Mouse (Mus musculus) heart, embryonic 13.5 days (tissue): ENCODE data around the gene Capn9. TPM values are rescaled to one million over a fixed set of nuclear protein-coding genes. Genes with fewer than 3 reads are reported as not detected.

Experiments
- ATAC-seq: fragments of 200-750 bp; cut with Nextera tagmentation; 2 replicates; pipeline ENCODE4 v1.8.0; 2017; ENCODE audit warnings: moderate TSS enrichment; ENCODE audit not compliant: insufficient number of reproducible peaks, low FRiP score, low TSS enrichment; ENCODE audit errors: extremely low read depth
- H3K27ac ChIP-seq: fragments of 300-500 bp; sonication (generic); replicated peaks from 2 replicates; pipeline ENCODE4 v1.5.1; 2015; ENCODE audit warnings: moderate library complexity, mild to moderate bottlenecking, inconsistent platforms
- H3K27me3 ChIP-seq: fragments of 300-500 bp; sonication (generic); replicated peaks from 2 replicates; pipeline ENCODE4 v1.6.1; 2015; ENCODE audit warnings: mild to moderate bottlenecking, inconsistent platforms
- H3K36me3 ChIP-seq: fragments of 300-500 bp; sonication (generic); 2 replicates; pipeline ENCODE4 v1.6.1; 2015; ENCODE audit warnings: mild to moderate bottlenecking, inconsistent platforms
- H3K4me1 ChIP-seq: fragments of 300-500 bp; sonication (generic); 2 replicates; pipeline ENCODE4 v1.6.1; 2015; ENCODE audit warnings: inconsistent platforms
- H3K4me2 ChIP-seq: fragments of 300-500 bp; sonication (generic); 2 replicates; pipeline ENCODE4 v1.6.1; 2015; ENCODE audit warnings: inconsistent platforms, mild to moderate bottlenecking, moderate library complexity
- H3K4me3 ChIP-seq: fragments of 300-500 bp; sonication (generic); 2 replicates; pipeline ENCODE4 v1.5.1; 2015; ENCODE audit warnings: moderate library complexity, mild to moderate bottlenecking, inconsistent platforms
- H3K9ac ChIP-seq: fragments of 300-500 bp; sonication (generic); 2 replicates; pipeline ENCODE4 v1.6.1; 2015; ENCODE audit warnings: inconsistent platforms, mild to moderate bottlenecking, moderate library complexity
- H3K9me3 ChIP-seq: fragments of 300-500 bp; sonication (generic); 2 replicates; pipeline ENCODE4 v1.6.1; 2016; ENCODE audit warnings: inconsistent platforms
- WGBS: fragments of 180-500 bp; shearing (Covaris S2); methylation state at CpG from one replicate; pipeline ENCODE4 v1.1.7; 2015; ENCODE audit warnings: mixed read lengths; 5-methylcytosine and 5-hydroxymethylcytosine counted together
- polyA plus RNA-seq: library from polyadenylated mRNA; unstranded; fragments of >200 nt; fragmentation: Nextera tagmentation; extraction: Ambion mirVana; gene quantifications from 2 replicates; pipeline ENCODE4 v1.2.1, GENCODE M21; 2015

The Capn9 gene
- polyA plus RNA-seq, 1 experiment from 2014 or later, result 0.08 TPM

DNA sequence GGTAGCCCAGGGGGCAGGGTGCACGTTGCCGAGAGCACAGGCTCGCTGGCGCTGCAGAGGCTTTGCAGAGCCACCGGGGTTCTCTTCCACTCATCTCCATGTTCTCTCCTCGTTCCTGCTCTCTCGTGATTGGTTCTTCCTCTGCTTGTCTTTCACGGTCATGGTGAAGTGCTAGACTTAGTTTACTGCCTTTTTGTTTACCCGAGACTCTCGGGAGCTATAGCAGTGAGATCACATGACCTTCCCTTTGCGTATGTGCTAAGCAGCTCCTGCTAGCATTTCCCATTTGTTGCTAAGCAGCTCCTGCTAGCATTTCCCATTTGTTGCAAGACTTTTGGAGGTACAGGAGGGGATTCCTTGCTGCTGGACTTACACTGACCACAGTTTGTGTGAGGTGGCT is 28.6 kb upstream of the Capn9 start:
- peak overlapping the region; percentile 20 for H3K4me2 ChIP-seq
- H3K9me3 ChIP-seq, result no peaks in the 10 kb centered on the region
- no peaks in the 10 kb centered on the region for H3K27me3 ChIP-seq
- H3K36me3 ChIP-seq, result peaks cover 98% of the 10 kb centered on the region
- no peak overlapping the region for H3K9ac ChIP-seq
- no peak overlapping the region for H3K27ac ChIP-seq
- 51% methylated on average over 11 of the region's 11 CpGs for WGBS
- H3K4me3 ChIP-seq, result no peak overlapping the region
- H3K4me1 ChIP-seq, result no peaks in the 10 kb centered on the region
- no peak for ATAC-seq

DNA sequence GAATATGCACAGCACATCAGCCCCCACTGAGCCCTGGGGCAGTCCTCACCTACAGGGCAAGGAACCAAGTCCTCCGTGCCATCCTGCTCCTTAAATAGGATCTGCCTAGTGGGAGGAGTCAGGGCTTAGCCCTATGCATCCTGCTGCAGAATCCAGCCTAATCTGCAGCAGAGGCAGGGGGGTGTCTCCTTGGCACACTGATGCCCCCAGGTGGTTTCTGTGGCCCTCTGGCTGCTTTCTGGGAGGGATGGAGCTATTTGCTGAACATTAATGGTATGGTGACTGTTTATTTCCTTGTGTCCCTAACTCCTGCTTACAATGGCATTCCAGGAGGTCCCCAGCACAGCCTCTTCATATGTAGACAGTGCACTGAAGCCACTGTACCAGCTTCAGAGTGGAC is 27.7 kb upstream of the Capn9 start:
- WGBS, result 63% methylated on average over 1 of the region's 1 CpGs
- Histone ChIP-seq H3K4me3 (no peak overlapping the region), H3K9me3 (no peaks in the 10 kb centered on the region), H3K27ac (no peak overlapping the region), H3K4me2 (no peak overlapping the region), H3K9ac (no peak overlapping the region), H3K4me1 (no peaks in the 10 kb centered on the region), H3K36me3 (peaks cover 97% of the 10 kb centered on the region), H3K27me3 (no peaks in the 10 kb centered on the region)
- no peak for ATAC-seq

DNA sequence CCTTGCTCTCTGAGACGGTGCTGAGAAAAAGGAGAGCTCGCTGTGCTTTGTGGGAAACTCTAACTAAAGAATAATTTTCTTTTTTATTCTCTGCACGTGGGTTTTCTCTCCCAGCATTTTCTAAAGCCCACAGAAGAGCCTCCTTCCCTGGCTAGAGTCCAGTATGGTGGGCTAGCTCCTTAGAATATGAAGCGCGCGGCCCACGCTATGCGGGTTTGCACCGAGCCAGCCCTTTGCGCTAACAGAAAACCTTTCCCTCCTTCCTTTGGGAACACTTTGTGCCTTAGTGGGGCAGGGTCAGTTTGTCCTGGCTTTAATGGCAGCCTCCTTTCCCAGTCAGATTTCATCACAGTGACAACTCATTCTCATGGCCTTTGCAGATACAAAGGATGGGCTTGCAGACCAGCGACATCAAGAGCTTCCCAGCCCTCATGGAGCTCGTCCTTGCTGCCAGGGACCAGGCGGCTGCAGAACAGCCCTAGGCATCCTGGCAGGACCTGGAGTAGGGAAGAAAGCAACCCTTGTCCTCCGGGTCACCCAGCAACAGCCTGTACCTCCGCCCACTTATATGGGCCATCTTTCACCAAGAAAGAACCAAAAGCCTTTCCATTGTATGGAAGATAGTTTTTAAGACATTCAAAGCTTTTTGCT is 24.8 kb upstream of the Capn9 start:
- no peak overlapping the region for H3K27ac ChIP-seq
- WGBS, result 93% methylated on average over 15 of the region's 15 CpGs
- peaks cover 3% of the 10 kb centered on the region for H3K4me1 ChIP-seq
- no peak overlapping the region for H3K4me2 ChIP-seq
- H3K9ac ChIP-seq, result no peak overlapping the region
- no peaks in the 10 kb centered on the region for H3K9me3 ChIP-seq
- ATAC-seq, result no peak
- H3K36me3 ChIP-seq, result peaks cover 68% of the 10 kb centered on the region
- H3K27me3 ChIP-seq, result no peaks in the 10 kb centered on the region
- H3K4me3 ChIP-seq, result no peak overlapping the region

DNA sequence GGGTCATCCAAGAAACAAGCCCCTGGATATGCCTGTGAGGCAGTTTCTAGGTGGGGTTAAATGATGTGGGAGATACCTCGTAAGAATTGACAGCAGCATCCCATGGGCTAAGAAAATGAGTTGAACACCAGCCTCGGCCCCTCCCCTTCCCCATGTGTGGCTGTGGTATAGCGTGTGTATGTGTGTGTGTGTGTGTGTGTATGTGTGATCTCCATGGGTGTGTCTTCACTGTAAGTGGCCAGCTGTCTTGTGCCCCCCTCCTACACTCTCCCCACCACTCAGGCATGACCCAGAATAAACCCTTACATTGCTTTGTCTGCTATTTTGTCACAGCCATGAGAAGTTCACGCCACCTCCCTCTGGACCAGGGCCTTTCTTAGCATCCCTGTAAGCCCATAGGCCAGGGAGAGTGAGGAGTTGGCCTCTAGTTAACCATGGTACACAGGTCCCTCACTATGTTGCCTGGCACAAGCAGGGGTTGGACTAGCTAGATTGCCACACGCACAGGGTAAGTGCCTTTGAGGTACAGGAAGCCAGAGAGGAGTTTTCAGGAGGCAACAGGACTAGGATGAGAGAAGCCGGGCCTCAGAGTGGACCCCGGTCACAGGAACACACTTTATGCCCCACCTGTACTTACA is 20.7 kb upstream of the Capn9 start:
- H3K9ac ChIP-seq, result no peak overlapping the region
- H3K4me3 ChIP-seq, result no peak overlapping the region
- no peaks in the 10 kb centered on the region for H3K9me3 ChIP-seq
- WGBS, result 85% methylated on average over 7 of the region's 7 CpGs
- no peak overlapping the region for H3K27ac ChIP-seq
- ATAC-seq, result no peak
- H3K4me1 ChIP-seq, result peaks cover 16% of the 10 kb centered on the region
- H3K27me3 ChIP-seq, result no peaks in the 10 kb centered on the region
- H3K4me2 ChIP-seq, result no peak overlapping the region
- H3K36me3 ChIP-seq, result peaks cover 28% of the 10 kb centered on the region

DNA sequence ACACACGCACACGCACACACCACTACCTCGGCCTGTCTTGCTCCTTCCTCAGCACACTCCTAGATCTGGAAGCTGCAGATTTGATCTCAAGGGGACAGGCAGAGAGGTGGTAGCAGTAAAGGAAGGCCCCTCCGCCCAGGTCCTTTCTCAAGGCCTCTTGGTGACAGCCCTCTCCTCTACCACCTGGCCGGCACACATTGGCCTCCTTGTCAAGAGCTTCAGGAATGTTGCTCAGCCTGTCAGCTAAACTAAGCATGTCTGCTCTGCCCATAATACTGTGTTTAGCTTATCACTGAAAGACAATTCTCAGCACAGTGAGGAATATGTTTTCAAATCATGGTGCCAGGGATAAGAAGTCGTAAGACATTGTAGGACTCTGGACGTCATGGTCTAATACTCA is 19.7 kb upstream of the Capn9 start:
- H3K9ac ChIP-seq, result no peak overlapping the region
- H3K4me2 ChIP-seq, result no peak overlapping the region
- 69% methylated on average over 7 of the region's 7 CpGs for WGBS
- H3K36me3 ChIP-seq, result peaks cover 19% of the 10 kb centered on the region
- H3K4me1 ChIP-seq, result peaks cover 16% of the 10 kb centered on the region
- no peak overlapping the region for H3K4me3 ChIP-seq
- ATAC-seq, result no peak
- no peaks in the 10 kb centered on the region for H3K27me3 ChIP-seq
- no peaks in the 10 kb centered on the region for H3K9me3 ChIP-seq
- no peak overlapping the region for H3K27ac ChIP-seq

DNA sequence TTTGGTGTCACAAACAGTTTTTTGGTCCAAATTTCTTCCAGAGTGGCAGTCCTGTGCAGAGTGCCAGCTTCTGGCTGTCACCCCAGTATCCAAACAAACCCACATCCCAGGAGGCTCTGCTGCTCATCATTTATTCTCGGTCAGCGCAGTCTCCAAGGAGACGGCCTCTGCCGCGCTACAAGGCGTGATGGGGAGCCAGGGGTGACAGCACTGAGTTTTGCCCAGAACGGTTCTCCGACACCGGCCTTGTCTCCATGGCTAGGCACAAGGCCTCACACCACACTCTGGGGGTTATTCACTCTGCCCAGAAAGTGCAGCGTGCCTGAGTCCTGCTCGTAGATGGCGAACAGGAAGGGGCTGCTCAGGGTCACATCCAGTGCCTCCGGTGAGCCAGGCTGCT is 19.3 kb upstream of the Capn9 start:
- WGBS, result 80% methylated on average over 13 of the region's 13 CpGs
- ATAC-seq, result no peak

DNA sequence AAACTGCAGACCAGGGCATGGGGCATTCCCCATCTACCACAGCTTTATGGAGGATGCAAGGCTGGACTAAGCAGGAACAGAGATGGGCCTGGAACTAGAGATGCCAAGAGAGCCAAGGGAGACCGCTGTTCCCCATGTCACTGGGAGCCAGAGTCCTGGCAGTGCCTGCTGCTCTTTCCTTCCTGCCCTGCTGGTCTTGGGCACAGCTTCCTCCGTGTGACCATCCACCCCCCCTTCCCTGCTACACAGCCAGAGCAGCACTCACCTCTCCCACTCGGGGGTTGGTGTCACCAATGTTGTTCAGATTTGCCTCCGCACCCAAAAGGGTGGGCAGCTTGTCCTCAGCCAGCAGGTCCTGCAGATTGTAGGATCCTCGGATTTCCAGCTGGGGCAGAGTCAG is 18.4 kb upstream of the Capn9 start:
- Histone ChIP-seq H3K27ac (no peak overlapping the region), H3K27me3 (peaks cover 6% of the 10 kb centered on the region; the same call in 1 of the 2 replicates), H3K9ac (no peak overlapping the region), H3K4me2 (no peak overlapping the region), H3K9me3 (no peaks in the 10 kb centered on the region), H3K4me1 (peaks cover 16% of the 10 kb centered on the region), H3K36me3 (peaks cover 6% of the 10 kb centered on the region), H3K4me3 (no peak overlapping the region)
- no peak for ATAC-seq
- WGBS, result 44% methylated on average over 5 of the region's 5 CpGs

More for the DNA sequence above, 19.3 kb upstream of the Capn9 start:
- Histone ChIP-seq H3K36me3 (peaks cover 14% of the 10 kb centered on the region), H3K27ac (no peak overlapping the region), H3K9ac (0 out of 2 replicates have a peak overlapping the region, but pooled peaks have one; percentile 10), H3K4me1 (peaks cover 16% of the 10 kb centered on the region), H3K4me2 (no peak overlapping the region), H3K27me3 (peaks cover 5% of the 10 kb centered on the region; the same call in 1 of the 2 replicates), H3K9me3 (no peaks in the 10 kb centered on the region), H3K4me3 (no peak overlapping the region)

DNA sequence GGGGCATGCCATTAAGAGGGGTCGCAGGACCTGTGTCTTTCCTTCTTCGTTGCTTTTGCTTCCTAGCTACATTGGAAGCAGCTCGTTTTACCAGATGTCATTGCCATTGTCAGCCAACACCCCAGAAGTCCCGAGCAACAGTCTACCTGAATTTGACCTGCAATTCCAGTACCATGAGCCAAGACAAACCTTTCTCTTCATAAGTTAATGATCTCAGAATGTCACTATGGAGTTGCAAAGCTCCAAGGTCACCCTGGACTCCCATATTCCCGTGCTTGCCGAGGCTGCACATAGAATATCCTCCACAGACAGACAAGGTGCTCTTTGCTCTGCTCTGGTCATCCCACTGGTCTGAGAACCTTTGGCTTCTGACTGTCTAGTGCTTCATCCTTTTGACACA is 8.8 kb upstream of the Capn9 start:
- Histone ChIP-seq H3K4me1 (peaks cover 29% of the 10 kb centered on the region), H3K27me3 (peaks cover 32% of the 10 kb centered on the region; the same call in 1 of the 2 replicates), H3K36me3 (no peaks in the 10 kb centered on the region), H3K9me3 (no peaks in the 10 kb centered on the region), H3K27ac (no peak overlapping the region), H3K4me2 (no peak overlapping the region), H3K4me3 (no peak overlapping the region), H3K9ac (no peak overlapping the region)
- no peak for ATAC-seq
- 67% methylated on average over 6 of the region's 6 CpGs for WGBS

DNA sequence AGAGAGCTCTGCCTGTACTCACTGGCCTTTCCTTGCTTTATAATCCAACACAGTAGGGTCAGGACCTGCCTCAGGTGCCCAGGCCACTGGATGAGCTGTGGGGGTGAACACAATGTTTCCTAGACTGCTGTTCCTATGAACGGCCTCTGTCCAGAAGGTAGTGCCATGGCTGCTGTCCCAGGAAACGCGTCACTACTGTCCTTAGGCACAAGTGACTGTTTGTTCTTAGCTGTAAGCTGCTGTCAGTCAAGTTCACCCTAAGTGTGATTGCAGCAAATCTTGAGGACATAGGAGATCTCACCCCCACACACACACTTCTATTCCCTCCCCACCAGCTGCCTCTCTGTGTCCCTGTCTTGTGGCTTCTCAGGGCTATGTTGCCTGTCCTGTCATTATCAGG is 8.3 kb upstream of the Capn9 start:
- Histone ChIP-seq H3K27me3 (peaks cover 29% of the 10 kb centered on the region; the same call in 1 of the 2 replicates), H3K9me3 (no peaks in the 10 kb centered on the region), H3K9ac (no peak overlapping the region), H3K27ac (no peak overlapping the region), H3K36me3 (no peaks in the 10 kb centered on the region), H3K4me1 (peaks cover 30% of the 10 kb centered on the region), H3K4me2 (no peak overlapping the region), H3K4me3 (no peak overlapping the region)
- ATAC-seq, result no peak
- WGBS, result 75% methylated on average over 3 of the region's 3 CpGs

DNA sequence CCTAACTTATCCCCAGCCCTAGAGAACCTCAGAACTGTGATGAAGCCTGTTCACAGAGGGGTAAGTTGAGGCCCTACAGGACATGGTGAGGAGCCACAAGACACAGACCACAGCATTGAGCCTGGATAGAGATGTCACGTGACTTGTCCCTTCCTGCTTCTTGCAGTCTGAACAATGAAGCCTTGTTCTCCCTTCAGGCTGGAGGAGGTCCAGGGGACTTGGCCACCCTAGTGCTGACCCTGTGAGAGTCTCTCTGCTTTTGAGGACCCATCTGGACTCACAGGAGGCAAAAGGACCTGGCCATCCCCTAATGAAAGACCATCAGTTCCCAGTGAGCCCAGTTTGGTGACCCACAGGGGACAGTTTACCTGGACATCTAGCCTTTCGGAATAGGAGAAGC is 6.8 kb upstream of the Capn9 start:
- no peak overlapping the region for H3K4me3 ChIP-seq
- H3K9me3 ChIP-seq, result no peaks in the 10 kb centered on the region
- H3K27ac ChIP-seq, result 0 out of 2 replicates have a peak overlapping the region, but pooled peaks have one; percentile 8
- peaks cover 43% of the 10 kb centered on the region for H3K4me1 ChIP-seq
- no peaks in the 10 kb centered on the region for H3K36me3 ChIP-seq
- no peak overlapping the region for H3K9ac ChIP-seq
- no peak for ATAC-seq
- 62% methylated on average over 2 of the region's 2 CpGs for WGBS
- peaks cover 15% of the 10 kb centered on the region; the same call in 1 of the 2 replicates for H3K27me3 ChIP-seq
- H3K4me2 ChIP-seq, result no peak overlapping the region

DNA sequence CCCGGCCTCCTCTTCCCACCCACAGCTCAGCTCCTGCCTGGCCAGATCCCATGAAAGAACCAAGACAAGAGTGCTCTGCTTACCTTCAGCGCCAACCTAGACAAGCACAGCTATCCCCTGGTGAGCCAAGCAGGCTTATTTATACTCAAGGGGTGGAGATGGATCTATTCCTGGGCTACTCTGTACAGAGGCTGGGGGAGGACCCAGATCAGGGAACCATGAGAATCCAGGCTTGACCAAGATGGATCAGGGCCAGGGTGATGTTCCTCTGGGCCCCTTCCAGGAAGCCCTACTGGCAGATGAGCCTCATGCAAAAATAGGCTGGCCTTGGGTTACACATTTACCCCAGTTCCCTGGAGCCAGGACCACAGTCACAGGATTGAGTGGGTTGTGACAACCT is 6.3 kb upstream of the Capn9 start, which contains the start of gene Agt:
Gene Agt, minus strand, starts transcription at position 114 of the 400 bp plus-strand sequence.
- no peak for ATAC-seq
- Histone ChIP-seq H3K9ac (no peak within 1 kb of the TSS), H3K27me3 (peaks cover 12% of the 10 kb centered on the region; the same call in 1 of the 2 replicates), H3K4me3 (no peak within 1 kb of the TSS), H3K27ac (0 out of 2 replicates have a peak within 1 kb of the TSS, but pooled peaks have one; percentile 8), H3K4me1 (peaks cover 43% of the 10 kb centered on the region), H3K4me2 (no peak within 1 kb of the TSS), H3K36me3 (no peaks in the 10 kb centered on the region), H3K9me3 (no peaks in the 10 kb centered on the region)
- WGBS, result 59% methylated on average over 2 of the region's 2 CpGs
